Mouse (Mus musculus) liver, embryonic 12.5 days (tissue): Measurements from ENCODE around the gene Yeats4. TPM values are rescaled to one million over a fixed set of nuclear protein-coding genes. Genes with fewer than 3 reads are reported as not detected.

Experiments
- ATAC-seq: fragments of 200-750 bp; cut with Nextera tagmentation; 2 replicates; pipeline ENCODE4 v1.8.0; 2017; ENCODE audit warnings: moderate number of reproducible peaks, mild to moderate bottlenecking, moderate library complexity
- H3K27ac ChIP-seq: fragments of 300-500 bp; sonication (generic); 2 replicates; pipeline ENCODE4 v1.5.1; 2016; ENCODE audit warnings: mild to moderate bottlenecking
- H3K27me3 ChIP-seq: fragments of 300-500 bp; sonication (generic); replicated peaks from 2 replicates; pipeline ENCODE4 v1.6.1; 2016; ENCODE audit warnings: mild to moderate bottlenecking, moderate library complexity
- H3K36me3 ChIP-seq: fragments of 300-500 bp; sonication (generic); 2 replicates; pipeline ENCODE4 v1.6.1; 2016; ENCODE audit warnings: mild to moderate bottlenecking, moderate library complexity
- H3K4me1 ChIP-seq: fragments of 300-500 bp; sonication (generic); 2 replicates; pipeline ENCODE4 v1.6.1; 2016
- H3K4me2 ChIP-seq: fragments of 300-500 bp; sonication (generic); 2 replicates; pipeline ENCODE4 v1.6.1; 2016; ENCODE audit warnings: mild to moderate bottlenecking, moderate library complexity
- H3K4me3 ChIP-seq: fragments of 300-500 bp; sonication (generic); 2 replicates; pipeline ENCODE4 v1.5.1; 2016; ENCODE audit warnings: mild to moderate bottlenecking, moderate library complexity
- H3K9ac ChIP-seq: fragments of 300-500 bp; sonication (generic); 2 replicates; pipeline ENCODE4 v1.6.1; 2016; ENCODE audit warnings: mild to moderate bottlenecking, moderate library complexity
- H3K9me3 ChIP-seq: fragments of 300-500 bp; sonication (generic); replicated peaks from 2 replicates; pipeline ENCODE4 v1.6.1; 2016; ENCODE audit warnings: mild to moderate bottlenecking, moderate library complexity
- WGBS: fragments of 180-500 bp; shearing (Covaris S2); methylation state at CpG from one replicate; pipeline ENCODE4 v1.1.7; 2016; ENCODE audit not compliant: insufficient replicate concordance; 5-methylcytosine and 5-hydroxymethylcytosine counted together
- polyA plus RNA-seq: library from polyadenylated mRNA; unstranded; fragments of >200 nt; fragmentation: Nextera tagmentation; extraction: Ambion mirVana; gene quantifications from 2 replicates; pipeline ENCODE4 v1.2.1, GENCODE M21; 2016

Yeats4 gene
- 54.0 and 61.9 TPM in 2 replicates for polyA plus RNA-seq

GRCm38 (mm10) chr10:117224102-117224990 lies at the start of gene Yeats4:
Gene Yeats4, minus strand, starts transcription at chr10:117224507.
- H3K36me3 ChIP-seq = peaks cover 38% of the 10 kb centered on the region
- no peaks in the 10 kb centered on the region for H3K27me3 ChIP-seq
- peak within 1 kb of the TSS; percentile 81 for H3K4me3 ChIP-seq
- H3K27ac ChIP-seq = peak within 1 kb of the TSS; percentile 95
- peak within 1 kb of the TSS; percentile 83 for H3K4me2 ChIP-seq
- H3K9me3 ChIP-seq = no peaks in the 10 kb centered on the region
- peak within 1 kb of the TSS; percentile 86 for H3K9ac ChIP-seq
- peaks cover 24% of the 10 kb centered on the region for H3K4me1 ChIP-seq
- under 1% methylated on average over 63 of the region's 63 CpGs for WGBS
- peak; percentile 97 for ATAC-seq

- Histone ChIP-seq H3K36me3 (no peaks in the 10 kb centered on the region), H3K27ac (no peak overlapping the region), H3K4me1 (no peaks in the 10 kb centered on the region), H3K4me3 (no peak overlapping the region), H3K9ac (no peak overlapping the region), H3K27me3 (no peaks in the 10 kb centered on the region), H3K9me3 (no peaks in the 10 kb centered on the region), H3K4me2 (no peak overlapping the region)
- ATAC-seq = no peak
Measured at GRCm38 (mm10) chr10:117272023-117272422, 47.7 kb upstream of the Yeats4 start.

- Histone ChIP-seq H3K9me3 (0 out of 2 replicates have a peak, but pooled peaks cover 7% of the 10 kb centered on the region), H3K4me2 (no peak overlapping the region), H3K9ac (no peak overlapping the region), H3K27ac (no peak overlapping the region), H3K27me3 (no peaks in the 10 kb centered on the region), H3K36me3 (no peaks in the 10 kb centered on the region), H3K4me3 (no peak overlapping the region), H3K4me1 (no peaks in the 10 kb centered on the region)
- no peak for ATAC-seq
Measured at GRCm38 (mm10) chr10:117259870-117260269, 35.6 kb upstream of the Yeats4 start.

GRCm38 (mm10) chr10:117238603-117239002 lies 14.3 kb upstream of the Yeats4 start, which contains the start of gene 9530003J23Rik:
Gene 9530003J23Rik, minus strand, starts transcription at chr10:117238703.
- ATAC-seq = no peak
- Histone ChIP-seq H3K4me1 (no peaks in the 10 kb centered on the region), H3K27ac (no peak within 1 kb of the TSS), H3K9me3 (no peaks in the 10 kb centered on the region), H3K9ac (no peak within 1 kb of the TSS), H3K36me3 (no peaks in the 10 kb centered on the region), H3K4me3 (no peak within 1 kb of the TSS), H3K27me3 (no peaks in the 10 kb centered on the region), H3K4me2 (no peak within 1 kb of the TSS)
- 70% methylated on average over 12 of the region's 12 CpGs for WGBS

GRCm38 (mm10) chr10:117235866-117236265 lies 11.6 kb upstream of the Yeats4 start:
- Histone ChIP-seq H3K9me3 (no peaks in the 10 kb centered on the region), H3K9ac (no peak overlapping the region), H3K4me1 (peaks cover 6% of the 10 kb centered on the region; the same call in 1 of the 2 replicates), H3K27me3 (no peaks in the 10 kb centered on the region), H3K4me2 (no peak overlapping the region), H3K4me3 (no peak overlapping the region), H3K27ac (no peak overlapping the region), H3K36me3 (no peaks in the 10 kb centered on the region)
- ATAC-seq = no peak
- WGBS = 58% methylated on average over 11 of the region's 11 CpGs

- WGBS = 55% methylated on average over 4 of the region's 4 CpGs
Measured at GRCm38 (mm10) chr10:117234825-117235224, 10.5 kb upstream of the Yeats4 start.

GRCm38 (mm10) chr10:117229826-117230225 lies 5.5 kb upstream of the Yeats4 start:
- 66% methylated on average over 16 of the region's 16 CpGs for WGBS
- Histone ChIP-seq H3K4me1 (peaks cover 12% of the 10 kb centered on the region), H3K9ac (no peak overlapping the region), H3K9me3 (no peaks in the 10 kb centered on the region), H3K36me3 (no peaks in the 10 kb centered on the region), H3K4me2 (0 out of 2 replicates have a peak overlapping the region, but pooled peaks have one; percentile 3), H3K27me3 (no peaks in the 10 kb centered on the region), H3K4me3 (no peak overlapping the region), H3K27ac (no peak overlapping the region)
- ATAC-seq = 0 out of 2 replicates have a peak, but pooled peaks have one; percentile 48

More at GRCm38 (mm10) chr10:117234825-117235224, 10.5 kb upstream of the Yeats4 start:
- Histone ChIP-seq H3K4me2 (no peak overlapping the region), H3K36me3 (no peaks in the 10 kb centered on the region), H3K4me1 (peaks cover 6% of the 10 kb centered on the region; the same call in 1 of the 2 replicates), H3K4me3 (no peak overlapping the region), H3K9me3 (no peaks in the 10 kb centered on the region), H3K27me3 (no peaks in the 10 kb centered on the region), H3K27ac (no peak overlapping the region), H3K9ac (no peak overlapping the region)
- no peak for ATAC-seq

GRCm38 (mm10) chr10:117226002-117226401 lies 1.7 kb upstream of the Yeats4 start:
- no peak overlapping the region for H3K4me2 ChIP-seq
- WGBS = 58% methylated on average over 3 of the region's 3 CpGs
- no peaks in the 10 kb centered on the region for H3K27me3 ChIP-seq
- H3K9me3 ChIP-seq = no peaks in the 10 kb centered on the region
- no peak overlapping the region for H3K9ac ChIP-seq
- peaks cover 21% of the 10 kb centered on the region for H3K36me3 ChIP-seq
- no peak overlapping the region for H3K4me3 ChIP-seq
- no peak for ATAC-seq
- H3K4me1 ChIP-seq = peaks cover 24% of the 10 kb centered on the region
- H3K27ac ChIP-seq = no peak overlapping the region

GRCm38 (mm10) chr10:117225094-117225493 lies 787 bp upstream of the Yeats4 start:
- Histone ChIP-seq H3K9ac (peak overlapping the region; percentile 86), H3K4me2 (peak overlapping the region; percentile 83), H3K27me3 (no peaks in the 10 kb centered on the region), H3K4me1 (peaks cover 24% of the 10 kb centered on the region), H3K36me3 (peaks cover 30% of the 10 kb centered on the region), H3K27ac (peak overlapping the region; percentile 95), H3K9me3 (no peaks in the 10 kb centered on the region), H3K4me3 (peak overlapping the region; percentile 81)
- WGBS = 46% methylated on average over 8 of the region's 8 CpGs
- ATAC-seq = no peak

GRCm38 (mm10) chr10:117223758-117224101 lies 577 bp downstream of the Yeats4 start:
- ATAC-seq = peak; percentile 33; the same call in 1 of the 2 replicates
- Histone ChIP-seq H3K27me3 (no peaks in the 10 kb centered on the region), H3K4me3 (peak overlapping the region; percentile 81), H3K4me1 (peaks cover 24% of the 10 kb centered on the region), H3K9me3 (no peaks in the 10 kb centered on the region), H3K27ac (peak overlapping the region; percentile 95), H3K36me3 (peaks cover 41% of the 10 kb centered on the region), H3K4me2 (peak overlapping the region; percentile 83), H3K9ac (peak overlapping the region; percentile 86)
- 2% methylated on average over 9 of the region's 9 CpGs for WGBS

GRCm38 (mm10) chr10:117222821-117223220 lies 1.5 kb downstream of the Yeats4 start:
- WGBS = 81% methylated on average over 3 of the region's 3 CpGs
- Histone ChIP-seq H3K4me2 (peak overlapping the region; percentile 83), H3K9me3 (no peaks in the 10 kb centered on the region), H3K4me3 (peak overlapping the region; percentile 81), H3K27ac (no peak overlapping the region), H3K9ac (peak overlapping the region; percentile 86; the same call in 1 of the 2 replicates), H3K36me3 (peaks cover 50% of the 10 kb centered on the region), H3K27me3 (no peaks in the 10 kb centered on the region), H3K4me1 (peaks cover 24% of the 10 kb centered on the region)
- ATAC-seq = no peak

GRCm38 (mm10) chr10:117218351-117218750 lies 6.0 kb downstream of the Yeats4 start:
- H3K4me2 ChIP-seq = no peak overlapping the region
- no peaks in the 10 kb centered on the region for H3K9me3 ChIP-seq
- H3K27ac ChIP-seq = no peak overlapping the region
- ATAC-seq = no peak
- H3K36me3 ChIP-seq = peaks cover 92% of the 10 kb centered on the region
- no peak overlapping the region for H3K9ac ChIP-seq
- no peaks in the 10 kb centered on the region for H3K27me3 ChIP-seq
- 91% methylated on average over 8 of the region's 8 CpGs for WGBS
- no peak overlapping the region for H3K4me3 ChIP-seq
- H3K4me1 ChIP-seq = peaks cover 19% of the 10 kb centered on the region
